ENCODE assay signal across 10 mouse cellular contexts in the genomic region with DNA sequence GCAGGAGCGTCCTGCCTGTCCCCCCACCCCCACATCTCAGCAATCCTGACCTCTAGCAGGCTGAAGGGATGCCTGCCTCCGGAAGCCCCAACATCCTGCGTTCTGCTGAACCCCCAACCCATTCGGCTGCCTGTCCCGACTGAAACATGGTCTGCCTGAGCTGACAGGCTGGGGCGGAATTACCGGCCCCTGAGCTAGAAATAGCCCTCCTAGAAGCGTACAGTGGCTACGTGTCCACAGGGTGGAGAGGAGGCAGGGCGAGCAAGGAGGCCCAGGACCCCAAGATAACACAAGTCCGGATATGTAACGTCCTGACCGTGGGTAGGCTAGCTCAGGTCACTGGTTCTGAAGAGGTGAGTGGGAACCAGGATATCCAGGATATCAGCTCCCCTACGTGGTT. TPM values are rescaled to one million over a fixed set of nuclear protein-coding genes. Genes with fewer than 3 reads are reported as not detected.
A peak's percentile ranks its signal among the peaks of the same experiment; 100 is the strongest.
DNase-seq lines count a peak whose midpoint lies in the region; ATAC-seq and TF ChIP-seq lines count a peak whose summit lies in the region.
"Had no signal": no experiment of that assay in that cellular context is flagged by ENCODE, and none has a peak within 500 bp of the region (broad histone marks: within the 10 kb centered on the region; RNA-seq: fewer than 3 reads in every experiment).

No protein-coding gene starts in this region.

- WGBS in heart, postnatal 0 days: under 1% methylated on average over 14 of the region's 14 CpGs
- WGBS in embryonic facial prominence, embryonic 11.5 days: 3% methylated on average over 14 of the region's 14 CpGs
- 10% methylated on average over 14 of the region's 14 CpGs for WGBS in hindbrain, embryonic 13.5 days
- WGBS in midbrain, embryonic 11.5 days: 4% methylated on average over 14 of the region's 14 CpGs

- H3K27ac ChIP-seq in heart, postnatal 0 days (ENCODE audit: low read depth): no peak overlapping the region
- H3K27ac ChIP-seq in embryonic facial prominence, embryonic 11.5 days (replicated peaks; ENCODE audit: low read depth, low read length): no peak overlapping the region
- H3K27ac ChIP-seq in hindbrain, embryonic 13.5 days: no peak overlapping the region
- no peak overlapping the region for H3K27ac ChIP-seq in midbrain, embryonic 11.5 days (ENCODE audit: low read depth, low read length)

- H3K9ac ChIP-seq in heart, postnatal 0 days (replicated peaks; ENCODE audit: low read depth, low read length): 0 out of 2 replicates have a peak overlapping the region, but pooled peaks have one; percentile 6
- H3K9ac ChIP-seq in embryonic facial prominence, embryonic 11.5 days (replicated peaks; ENCODE audit: low read length): peak overlapping the region; percentile 57
- peak overlapping the region; percentile 58; the same call in 1 of the 2 replicates for H3K9ac ChIP-seq in hindbrain, embryonic 13.5 days
- H3K9ac ChIP-seq in midbrain, embryonic 11.5 days (ENCODE audit: low read length): peak overlapping the region; percentile 40

- no peak for TF ChIP-seq EP300 in heart, postnatal 0 days (IDR thresholded peaks at IDR 0.05; ENCODE audit: low read depth)

- peak; percentile 81 for ATAC-seq in heart, postnatal 0 days (ENCODE audit: insufficient read depth, low read depth)
- peak; percentile 44; the same call in 1 of the 2 replicates for ATAC-seq in embryonic facial prominence, embryonic 11.5 days (replicated peaks; ENCODE audit: insufficient number of reproducible peaks, low FRiP score, low TSS enrichment, low read depth)
- ATAC-seq in hindbrain, embryonic 13.5 days (ENCODE audit: low FRiP score): no peak
- ATAC-seq in midbrain, embryonic 11.5 days (ENCODE audit: low FRiP score): no peak; the same call in 1 of the 2 replicates

- no peaks in the 10 kb centered on the region for H3K27me3 ChIP-seq in heart, postnatal 0 days (ENCODE audit: control insufficient read depth, insufficient read depth, low read length)
- H3K27me3 ChIP-seq in embryonic facial prominence, embryonic 11.5 days (ENCODE audit: control insufficient read depth, insufficient read depth, low read length): no peaks in the 10 kb centered on the region
- H3K27me3 ChIP-seq in hindbrain, embryonic 13.5 days: peaks cover 9% of the 10 kb centered on the region; the same call in 1 of the 2 replicates
- no peaks in the 10 kb centered on the region; the same call in 1 of the 2 replicates for H3K27me3 ChIP-seq in midbrain, embryonic 11.5 days (ENCODE audit: control insufficient read depth, insufficient read depth, low read length)

- no peaks in the 10 kb centered on the region for H3K36me3 ChIP-seq in heart, postnatal 0 days (replicated peaks; ENCODE audit: control insufficient read depth, insufficient read depth, low read length)
- H3K36me3 ChIP-seq in embryonic facial prominence, embryonic 11.5 days (replicated peaks; ENCODE audit: control insufficient read depth, insufficient read depth, low read depth, low read length): no peaks in the 10 kb centered on the region
- H3K36me3 ChIP-seq in hindbrain, embryonic 13.5 days: no peaks in the 10 kb centered on the region
- no peaks in the 10 kb centered on the region for H3K36me3 ChIP-seq in midbrain, embryonic 11.5 days (ENCODE audit: control insufficient read depth, insufficient read depth, low read length)

- no peaks in the 10 kb centered on the region for H3K9me3 ChIP-seq in heart, postnatal 0 days (replicated peaks; ENCODE audit: control insufficient read depth, low read length)
- H3K9me3 ChIP-seq in embryonic facial prominence, embryonic 11.5 days (replicated peaks; ENCODE audit: control insufficient read depth, low read length): no peaks in the 10 kb centered on the region
- H3K9me3 ChIP-seq in hindbrain, embryonic 13.5 days: no peaks in the 10 kb centered on the region
- H3K9me3 ChIP-seq in midbrain, embryonic 11.5 days (ENCODE audit: control insufficient read depth, low read length): no peaks in the 10 kb centered on the region

- H3K4me2 ChIP-seq in heart, postnatal 0 days (ENCODE audit: low read depth, low read length): peak overlapping the region; percentile 64
- H3K4me2 ChIP-seq in embryonic facial prominence, embryonic 11.5 days (ENCODE audit: low read depth, low read length): peak overlapping the region; percentile 17
- peak overlapping the region; percentile 41 for H3K4me2 ChIP-seq in hindbrain, embryonic 13.5 days
- peak overlapping the region; percentile 30 for H3K4me2 ChIP-seq in midbrain, embryonic 11.5 days

- peak; percentile 51 for DNase-seq in heart, postnatal 0 days (ENCODE audit: low spot score)
- DNase-seq in heart, postnatal 36 days: no peak
- DNase-seq in embryonic facial prominence, embryonic 11.5 days (ENCODE audit: low spot score): peak; percentile 39
- no peak for DNase-seq in midbrain, embryonic 11.5 days (ENCODE audit: low spot score, missing footprints)
- no peak for DNase-seq in layer of hippocampus, postnatal 36 days
- DNase-seq in right cerebral cortex, adult 2 months (ENCODE audit: low spot score in 2 of 2): no peak
- DNase-seq in layer of hippocampus, adult 18-20 months (ENCODE audit: low spot score in 2 of 2): no peak
- DNase-seq: adrenal gland, adult 2 months; lung, adult 2 months had no signal

- TF ChIP-seq CTCF in heart, postnatal 0 days (IDR thresholded peaks at IDR 0.05; ENCODE audit: low read depth): peak; percentile 24; the same call in 1 of the 2 replicates

- intact Hi-C loops in heart, postnatal 36 days (cut with DNase I): no loop called here

- peak overlapping the region; percentile 24 for H3K4me3 ChIP-seq in heart, postnatal 0 days (ENCODE audit: low read depth, low read length)
- H3K4me3 ChIP-seq in embryonic facial prominence, embryonic 11.5 days (ENCODE audit: low read depth, low read length): no peak overlapping the region
- H3K4me3 ChIP-seq in hindbrain, embryonic 13.5 days: peak overlapping the region; percentile 11
- H3K4me3 ChIP-seq in midbrain, embryonic 11.5 days (ENCODE audit: low read depth, low read length): no peak overlapping the region

- H3K4me1 ChIP-seq in heart, postnatal 0 days (ENCODE audit: control insufficient read depth, insufficient read depth): peaks cover 9% of the 10 kb centered on the region
- peaks cover 3% of the 10 kb centered on the region; the same call in 1 of the 2 replicates for H3K4me1 ChIP-seq in embryonic facial prominence, embryonic 11.5 days (ENCODE audit: control insufficient read depth, insufficient read depth, low read length)
- peaks cover 6% of the 10 kb centered on the region for H3K4me1 ChIP-seq in hindbrain, embryonic 13.5 days (replicated peaks)
- H3K4me1 ChIP-seq in midbrain, embryonic 11.5 days (ENCODE audit: control insufficient read depth, insufficient read depth, low read length): peaks cover 4% of the 10 kb centered on the region; the same call in 1 of the 2 replicates

RNA-seq across cellular contexts. Expression of gene Fgf23, which starts 7.9 kb away (rescaled TPM):
- total RNA-seq in heart, postnatal 0 days (2014; rRNA removed; ENCODE audit: low replicate concordance): 1.1 TPM in 1 of 2 replicates, not detected in the other
- polyA plus RNA-seq in heart, postnatal 0 days (2015; fragmentation: Nextera tagmentation; extraction: Ambion mirVana): 0.05 TPM in 1 of 2 replicates, not detected in the other
- total RNA-seq in heart, postnatal 36 days (2021): under 1 TPM in 1 of 2 experiments, not detected in 1; 0.14 TPM
- polyA plus RNA-seq in embryonic facial prominence, embryonic 11.5 days (2014; fragmentation: Nextera tagmentation; extraction: Ambion mirVana): not detected in 2 replicates
- polyA plus RNA-seq in hindbrain, embryonic 13.5 days (2015; fragmentation: Nextera tagmentation; extraction: Ambion mirVana): not detected in 2 replicates
- polyA plus RNA-seq in midbrain, embryonic 11.5 days (2014; fragmentation: Nextera tagmentation; extraction: Ambion mirVana): 0.11 TPM in 1 of 2 replicates, not detected in the other
- total RNA-seq in layer of hippocampus, postnatal 36 days (2021): under 1 TPM; 0.25 to 0.48 TPM
- total RNA-seq in layer of hippocampus, adult 18-20 months (2021): under 1 TPM; 0.17 to 0.18 TPM
- total RNA-seq: adrenal gland, adult 2 months had no signal
- polyA plus RNA-seq: adrenal gland, adult 2 months; lung, adult 2 months had no signal

RNA-seq across cellular contexts. Expression of gene Tigar, which starts 44.5 kb away (rescaled TPM):
- total RNA-seq in heart, postnatal 0 days (2014; rRNA removed; ENCODE audit: low replicate concordance): 9.0 and 21.1 TPM in 2 replicates
- 14.4 and 15.6 TPM in 2 replicates for polyA plus RNA-seq in heart, postnatal 0 days (2015; fragmentation: Nextera tagmentation; extraction: Ambion mirVana)
- total RNA-seq in heart, postnatal 36 days (2021): 10 to 100 TPM; 45.8 to 48.8 TPM
- polyA plus RNA-seq in embryonic facial prominence, embryonic 11.5 days (2014; fragmentation: Nextera tagmentation; extraction: Ambion mirVana): 4.4 and 5.0 TPM in 2 replicates
- polyA plus RNA-seq in hindbrain, embryonic 13.5 days (2015; fragmentation: Nextera tagmentation; extraction: Ambion mirVana): 7.2 and 8.6 TPM in 2 replicates
- polyA plus RNA-seq in midbrain, embryonic 11.5 days (2014; fragmentation: Nextera tagmentation; extraction: Ambion mirVana): 5.8 and 6.9 TPM in 2 replicates
- total RNA-seq in layer of hippocampus, postnatal 36 days (2021): 10 to 100 TPM; 27.6 to 31.7 TPM
- total RNA-seq in layer of hippocampus, adult 18-20 months (2021): 10 to 100 TPM; 27.9 to 30.7 TPM

RNA-seq across cellular contexts. Expression of gene Fgf6, which starts 49.4 kb away (rescaled TPM):
- total RNA-seq in heart, postnatal 0 days (2014; rRNA removed; ENCODE audit: low replicate concordance): not detected in 2 replicates
- polyA plus RNA-seq in heart, postnatal 0 days (2015; fragmentation: Nextera tagmentation; extraction: Ambion mirVana): not detected in 2 replicates
- under 1 TPM; 0.22 to 0.81 TPM for total RNA-seq in heart, postnatal 36 days (2021)
- 0.17 TPM in 1 of 2 replicates, not detected in the other for polyA plus RNA-seq in embryonic facial prominence, embryonic 11.5 days (2014; fragmentation: Nextera tagmentation; extraction: Ambion mirVana)
- polyA plus RNA-seq in hindbrain, embryonic 13.5 days (2015; fragmentation: Nextera tagmentation; extraction: Ambion mirVana): 0.04 and 0.08 TPM in 2 replicates
- polyA plus RNA-seq in midbrain, embryonic 11.5 days (2014; fragmentation: Nextera tagmentation; extraction: Ambion mirVana): not detected in 2 replicates
- total RNA-seq in layer of hippocampus, postnatal 36 days (2021): not detected
- not detected for total RNA-seq in layer of hippocampus, adult 18-20 months (2021)
- total RNA-seq: adrenal gland, adult 2 months had no signal
- polyA plus RNA-seq: adrenal gland, adult 2 months had no signal

Comparison
In these comparisons a context has a peak if more than half of its experiments do, and no peak if none do; other contexts are left out.
1. DNase-seq: peak in heart, postnatal 0 days (single experiment) and embryonic facial prominence, embryonic 11.5 days (single experiment); none in heart, postnatal 36 days (0 of 2), midbrain, embryonic 11.5 days (single experiment), layer of hippocampus, postnatal 36 days (0 of 2), right cerebral cortex, adult 2 months (0 of 2) and layer of hippocampus, adult 18-20 months (0 of 2).
2. ATAC-seq: peak in heart, postnatal 0 days (single experiment) and embryonic facial prominence, embryonic 11.5 days (single experiment); none in hindbrain, embryonic 13.5 days (single experiment) and midbrain, embryonic 11.5 days (single experiment).
3. H3K4me3 ChIP-seq: peak in heart, postnatal 0 days (single experiment) and hindbrain, embryonic 13.5 days (single experiment); none in embryonic facial prominence, embryonic 11.5 days (single experiment) and midbrain, embryonic 11.5 days (single experiment).
4. H3K9ac ChIP-seq: peak in every context shown above with its lines; median percentile 58 in hindbrain, embryonic 13.5 days; 57 in embryonic facial prominence, embryonic 11.5 days; 40 in midbrain, embryonic 11.5 days; 6 in heart, postnatal 0 days.
5. Peak in every context shown above with its lines, with median percentiles within 50 percentile points of each other: H3K4me2 ChIP-seq.